15 mouse cellular contexts compared by ENCODE assay signal in the genomic region with DNA sequence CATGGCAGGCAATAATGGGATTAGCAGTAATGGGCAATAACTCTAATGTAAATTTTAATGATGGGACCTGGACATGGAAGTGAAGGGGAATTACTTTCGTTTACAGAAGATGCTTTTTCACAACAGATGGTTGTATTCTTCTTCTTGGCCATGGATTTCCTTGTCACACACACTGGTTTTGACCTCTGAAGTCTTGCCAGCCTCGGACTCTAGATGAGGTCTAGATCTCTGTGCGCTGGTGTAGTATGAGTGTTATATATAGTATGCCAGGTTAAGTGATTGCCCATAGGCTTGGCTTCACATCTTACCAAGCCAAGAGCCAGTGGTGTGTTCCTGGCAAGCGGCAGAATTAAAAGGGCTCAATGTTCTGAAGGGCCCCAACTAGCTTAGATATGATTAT. TPM values are rescaled to one million over a fixed set of nuclear protein-coding genes. Genes with fewer than 3 reads are reported as not detected.
"Had no signal": no experiment of that assay in that cellular context is flagged by ENCODE, and none has a peak within 500 bp of the region (broad histone marks: within the 10 kb centered on the region; RNA-seq: fewer than 3 reads in every experiment).

No protein-coding gene starts in this region.

- H3K4me3 ChIP-seq: limb, embryonic 12.5 days; limb, embryonic 15.5 days; midbrain, embryonic 13.5 days had no signal

- DNase-seq: kidney, adult 9 months; kidney, postnatal 25 days; left cerebral cortex, postnatal 4 days; liver, postnatal 0 days; lung, embryonic 14.5 days; thymus, adult 2 months; thymus, postnatal 14 days had no signal

- H3K27ac ChIP-seq: kidney, postnatal 0 days; limb, embryonic 12.5 days; limb, embryonic 15.5 days; liver, embryonic 14.5 days; macrophage; midbrain, embryonic 13.5 days; stomach, postnatal 0 days had no signal

RNA-seq across cellular contexts. Expression of a gene that starts 43.7 kb away (rescaled TPM):
- total RNA-seq: megakaryocyte, adult 5-6 weeks had no signal
